Mouse (Mus musculus): ENCODE results near the gene Max. TPM values are rescaled to one million over a fixed set of nuclear protein-coding genes. Genes with fewer than 3 reads are reported as not detected.

The Max gene
- polyA plus RNA-seq, 1 experiment from 2014 or later, result 13.5 TPM

- H3K4me3 ChIP-seq, result no peak overlapping the region
- H3K9me3 ChIP-seq (replicated peaks), result no peaks in the 10 kb centered on the region
- H3K27ac ChIP-seq, result no peak overlapping the region
- no peak overlapping the region for H3K4me2 ChIP-seq
- H3K36me3 ChIP-seq (ENCODE audit: poor library complexity, severe bottlenecking), result peaks cover 22% of the 10 kb centered on the region
- no peak for ATAC-seq
- 91% methylated on average over 16 of the region's 16 CpGs for WGBS
- H3K4me1 ChIP-seq, result peaks cover 10% of the 10 kb centered on the region
- H3K9ac ChIP-seq, result no peak overlapping the region
- H3K27me3 ChIP-seq, result no peaks in the 10 kb centered on the region
Observed at GRCm38 (mm10) chr12:76892910-76893695, 68.9 kb downstream of the Max start.

DNA sequence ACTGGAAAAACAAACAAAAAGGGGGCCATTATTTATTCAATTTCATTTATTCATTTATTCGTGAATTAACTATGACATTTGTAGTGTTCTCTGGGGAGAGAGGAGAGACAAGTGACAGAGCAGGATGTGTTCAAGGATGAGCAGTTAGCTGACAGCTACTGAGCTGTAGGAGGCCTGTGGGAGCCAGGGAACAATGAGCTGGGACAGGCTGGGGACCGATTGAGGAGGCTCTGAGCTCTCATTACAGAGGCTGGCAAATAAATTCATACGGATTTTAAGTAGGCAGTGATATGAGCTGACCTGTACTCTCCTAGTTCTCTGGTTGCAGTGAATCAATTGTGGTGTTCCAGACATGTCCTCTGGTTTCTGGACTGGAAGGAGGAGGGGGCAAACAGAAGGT is 70.8 kb downstream of the Max start:
- no peaks in the 10 kb centered on the region for H3K27me3 ChIP-seq
- no peaks in the 10 kb centered on the region for H3K9me3 ChIP-seq (replicated peaks)
- no peak for ATAC-seq
- H3K4me2 ChIP-seq, result no peak overlapping the region
- no peak overlapping the region for H3K4me3 ChIP-seq
- no peak overlapping the region for H3K9ac ChIP-seq
- 71% methylated on average over 3 of the region's 3 CpGs for WGBS
- H3K4me1 ChIP-seq, result peaks cover 10% of the 10 kb centered on the region
- no peak overlapping the region for H3K27ac ChIP-seq
- peaks cover 19% of the 10 kb centered on the region for H3K36me3 ChIP-seq (ENCODE audit: poor library complexity, severe bottlenecking)

GRCm38 (mm10) chr12:76889404-76890184 is 72.4 kb downstream of the Max start:
- ATAC-seq, result no peak
- H3K9ac ChIP-seq, result no peak overlapping the region
- no peaks in the 10 kb centered on the region for H3K9me3 ChIP-seq (replicated peaks)
- 91% methylated on average over 11 of the region's 11 CpGs for WGBS
- H3K27ac ChIP-seq, result no peak overlapping the region
- no peaks in the 10 kb centered on the region for H3K4me1 ChIP-seq
- H3K4me3 ChIP-seq, result no peak overlapping the region
- peaks cover 19% of the 10 kb centered on the region for H3K36me3 ChIP-seq (ENCODE audit: poor library complexity, severe bottlenecking)
- no peaks in the 10 kb centered on the region for H3K27me3 ChIP-seq
- H3K4me2 ChIP-seq, result no peak overlapping the region

GRCm38 (mm10) chr12:76887941-76888340 is 74.1 kb downstream of the Max start:
- no peaks in the 10 kb centered on the region for H3K27me3 ChIP-seq
- 95% methylated on average over 12 of the region's 12 CpGs for WGBS
- no peak overlapping the region for H3K4me2 ChIP-seq
- peaks cover 19% of the 10 kb centered on the region for H3K36me3 ChIP-seq (ENCODE audit: poor library complexity, severe bottlenecking)
- no peak overlapping the region for H3K9ac ChIP-seq
- no peak overlapping the region for H3K4me3 ChIP-seq
- no peaks in the 10 kb centered on the region for H3K4me1 ChIP-seq
- no peaks in the 10 kb centered on the region for H3K9me3 ChIP-seq (replicated peaks)
- ATAC-seq, result no peak
- no peak overlapping the region for H3K27ac ChIP-seq

Other genes with a start within 250 kb of the Max start
- gene Churc1, start 196.7 kb downstream of the Max start, polyA plus RNA-seq (2015; fragmentation: Nextera tagmentation; extraction: Ambion mirVana), result 116 and 119 TPM in 2 replicates
- 30.1 and 32.9 TPM in 2 replicates for gene Fntb, start 196.6 kb downstream of the Max start, polyA plus RNA-seq (2015; fragmentation: Nextera tagmentation; extraction: Ambion mirVana)
- 0.12 TPM in 1 of 2 replicates, not detected in the other for gene Gpx2, start 166.6 kb downstream of the Max start, polyA plus RNA-seq (2015; fragmentation: Nextera tagmentation; extraction: Ambion mirVana)
- gene Rab15, start 139.3 kb downstream of the Max start, polyA plus RNA-seq (2015; fragmentation: Nextera tagmentation; extraction: Ambion mirVana), result 12.3 and 14.3 TPM in 2 replicates